In genomic region chr10:111035134-111035533, GRCm38 (mm10) we compare ENCODE assay signal across 19 mouse cellular contexts.
"Had no signal": no experiment of that assay in that cellular context is flagged by ENCODE, and none has a peak within 500 bp of the region (broad histone marks: within the 10 kb centered on the region; RNA-seq: fewer than 3 reads in every experiment).

No protein-coding gene starts in this region.

- H3K36me3 ChIP-seq: midbrain, embryonic 10.5 days; midbrain, embryonic 12.5 days; neural tube, embryonic 13.5 days; neural tube, embryonic 15.5 days; stomach, embryonic 15.5 days had no signal

- H3K9me3 ChIP-seq: midbrain, embryonic 10.5 days; midbrain, embryonic 12.5 days; neural tube, embryonic 13.5 days; neural tube, embryonic 15.5 days; stomach, embryonic 15.5 days had no signal

- ATAC-seq: midbrain, embryonic 16.5 days had no signal

- H3K4me1 ChIP-seq: midbrain, embryonic 12.5 days; neural tube, embryonic 13.5 days; neural tube, embryonic 15.5 days; stomach, embryonic 15.5 days had no signal

- H3K27ac ChIP-seq: liver, embryonic 14.5 days; midbrain, embryonic 10.5 days; midbrain, embryonic 12.5 days; neural tube, embryonic 13.5 days; neural tube, embryonic 15.5 days; stomach, embryonic 15.5 days; stomach, postnatal 0 days had no signal

- H3K27me3 ChIP-seq: midbrain, embryonic 12.5 days; neural tube, embryonic 13.5 days; neural tube, embryonic 15.5 days; stomach, embryonic 15.5 days had no signal

- H3K4me3 ChIP-seq: midbrain, embryonic 10.5 days; midbrain, embryonic 12.5 days; myocyte; neural tube, embryonic 13.5 days; neural tube, embryonic 15.5 days; stomach, embryonic 15.5 days had no signal

- DNase-seq: lung, adult 18-20 months; lung, embryonic 14.5 days; lung, postnatal 10 days; lung, postnatal 4 days; midbrain, embryonic 14.5 days; right cerebral cortex, postnatal 14 days; spleen, adult 18-20 months; thymus, adult 2 months; thymus, postnatal 25 days; thymus, postnatal 4 days had no signal

- H3K4me2 ChIP-seq: lung, embryonic 14.5 days; midbrain, embryonic 12.5 days; neural tube, embryonic 13.5 days; neural tube, embryonic 15.5 days; stomach, embryonic 15.5 days had no signal

- H3K9ac ChIP-seq: liver, embryonic 14.5 days; lung, embryonic 14.5 days; midbrain, embryonic 12.5 days; neural tube, embryonic 13.5 days; neural tube, embryonic 15.5 days; stomach, embryonic 15.5 days had no signal
